Mouse (Mus musculus): ENCODE measurements at regions not wholly inside any gene's neighbourhood (a gene's known extent, or its start where the extent isn't known, plus 50 kb on each side); places are given as distances from the start of the nearest gene placed in this dataset.

GRCm38 (mm10) chr4:93935692-93936091 is 600.4 kb upstream of the Tusc1 start:
- no peak for ATAC-seq
- H3K4me2 ChIP-seq (replicated peaks) = no peak overlapping the region

DNA sequence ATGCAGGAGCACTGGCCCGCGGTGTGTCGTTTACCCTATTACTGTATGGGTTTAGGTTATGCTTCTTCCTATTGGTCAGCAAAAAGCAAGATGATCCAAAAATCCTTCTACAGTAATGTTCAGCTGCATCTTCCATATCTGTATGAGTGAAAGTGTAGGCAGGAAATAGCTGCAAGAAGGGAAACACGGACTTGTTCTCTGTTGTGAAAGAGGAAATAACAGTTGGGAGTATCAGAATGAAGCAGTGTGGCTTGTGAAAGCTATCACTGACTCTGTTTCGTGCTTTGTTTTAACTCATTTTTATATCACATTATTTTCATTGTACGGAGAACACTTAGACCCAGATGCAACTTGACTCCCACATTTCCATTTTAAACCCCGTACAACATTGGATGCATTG is 591.8 kb upstream of the Tusc1 start:
- H3K4me2 ChIP-seq (replicated peaks) = no peak overlapping the region
- H3K27ac ChIP-seq = no peak overlapping the region
- no peak for ATAC-seq
- no peaks in the 10 kb centered on the region for H3K4me1 ChIP-seq (replicated peaks)
- no peak overlapping the region for H3K9ac ChIP-seq (replicated peaks)
- WGBS = 91% methylated on average over 7 of the region's 7 CpGs
- H3K4me3 ChIP-seq (replicated peaks) = no peak overlapping the region
- no peaks in the 10 kb centered on the region for H3K27me3 ChIP-seq
- H3K9me3 ChIP-seq = no peaks in the 10 kb centered on the region
- H3K36me3 ChIP-seq = no peaks in the 10 kb centered on the region

More at GRCm38 (mm10) chr4:93935692-93936091, 600.4 kb upstream of the Tusc1 start:
- Histone ChIP-seq H3K9me3 (no peaks in the 10 kb centered on the region), H3K36me3 (no peaks in the 10 kb centered on the region), H3K4me1 (replicated peaks) (no peaks in the 10 kb centered on the region), H3K27me3 (no peaks in the 10 kb centered on the region), H3K27ac (no peak overlapping the region), H3K4me3 (replicated peaks) (no peak overlapping the region), H3K9ac (replicated peaks) (no peak overlapping the region)

GRCm38 (mm10) chr4:93924402-93924801 is 589.1 kb upstream of the Tusc1 start:
- Histone ChIP-seq H3K4me3 (replicated peaks) (no peak overlapping the region), H3K27ac (no peak overlapping the region), H3K9me3 (no peaks in the 10 kb centered on the region), H3K4me1 (replicated peaks) (no peaks in the 10 kb centered on the region), H3K9ac (replicated peaks) (no peak overlapping the region), H3K27me3 (no peaks in the 10 kb centered on the region), H3K36me3 (no peaks in the 10 kb centered on the region), H3K4me2 (replicated peaks) (no peak overlapping the region)
- ATAC-seq = no peak
- 91% methylated on average over 1 of the region's 1 CpGs for WGBS

GRCm38 (mm10) chr4:93886631-93887030 is 551.3 kb upstream of the Tusc1 start:
- H3K4me3 ChIP-seq (replicated peaks) = no peak overlapping the region
- no peak overlapping the region for H3K9ac ChIP-seq (replicated peaks)
- H3K4me2 ChIP-seq (replicated peaks) = no peak overlapping the region
- H3K27ac ChIP-seq = no peak overlapping the region
- H3K9me3 ChIP-seq = no peaks in the 10 kb centered on the region
- H3K36me3 ChIP-seq = no peaks in the 10 kb centered on the region
- ATAC-seq = no peak
- no peaks in the 10 kb centered on the region for H3K27me3 ChIP-seq
- no peaks in the 10 kb centered on the region for H3K4me1 ChIP-seq (replicated peaks)
- WGBS = 93% methylated on average over 11 of the region's 11 CpGs

DNA sequence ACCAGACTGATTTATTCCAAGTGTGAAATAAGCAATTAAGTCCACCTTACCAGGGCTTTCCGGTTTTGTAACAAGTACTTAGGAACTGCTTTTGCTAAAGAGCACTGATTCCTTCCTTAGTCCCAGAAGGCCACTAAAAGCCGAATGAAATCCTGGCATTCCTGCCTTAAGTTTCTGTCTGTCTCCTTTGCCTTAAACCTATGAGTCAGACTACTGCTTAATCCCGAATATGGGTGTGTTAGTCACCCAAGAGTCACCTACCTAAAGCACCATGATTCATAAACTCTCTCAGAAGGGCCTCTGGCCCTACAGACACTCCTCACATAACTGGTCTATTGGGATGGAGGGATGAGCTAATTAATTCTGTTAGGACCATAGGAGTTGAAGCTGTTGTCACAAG is 546.0 kb upstream of the Tusc1 start:
- ATAC-seq = no peak
- H3K36me3 ChIP-seq = no peaks in the 10 kb centered on the region

GRCm38 (mm10) chr4:93879351-93879872 is 544.1 kb upstream of the Tusc1 start:
- no peak overlapping the region for H3K9ac ChIP-seq (replicated peaks)
- H3K4me3 ChIP-seq (replicated peaks) = no peak overlapping the region
- H3K4me1 ChIP-seq (replicated peaks) = 0 out of 2 replicates have a peak, but pooled peaks cover 3% of the 10 kb centered on the region
- peak overlapping the region; percentile 63 for H3K27ac ChIP-seq
- H3K36me3 ChIP-seq = no peaks in the 10 kb centered on the region
- no peaks in the 10 kb centered on the region for H3K27me3 ChIP-seq
- ATAC-seq = peak; percentile 91
- 64% methylated on average over 8 of the region's 8 CpGs for WGBS
- no peak overlapping the region for H3K4me2 ChIP-seq (replicated peaks)
- no peaks in the 10 kb centered on the region for H3K9me3 ChIP-seq

More for the DNA sequence above, 546.0 kb upstream of the Tusc1 start:
- Histone ChIP-seq H3K27ac (no peak overlapping the region), H3K9me3 (no peaks in the 10 kb centered on the region), H3K4me2 (replicated peaks) (no peak overlapping the region), H3K27me3 (no peaks in the 10 kb centered on the region), H3K4me1 (replicated peaks) (0 out of 2 replicates have a peak, but pooled peaks cover 3% of the 10 kb centered on the region), H3K9ac (replicated peaks) (no peak overlapping the region), H3K4me3 (replicated peaks) (no peak overlapping the region)
- 71% methylated on average over 3 of the region's 3 CpGs for WGBS

- no peak overlapping the region for H3K4me3 ChIP-seq (replicated peaks)
- H3K4me2 ChIP-seq (replicated peaks) = no peak overlapping the region
- WGBS = 38% methylated on average over 3 of the region's 3 CpGs
- H3K9ac ChIP-seq (replicated peaks) = no peak overlapping the region
- H3K27me3 ChIP-seq = no peaks in the 10 kb centered on the region
- H3K27ac ChIP-seq = no peak overlapping the region
- H3K36me3 ChIP-seq = no peaks in the 10 kb centered on the region
- 0 out of 2 replicates have a peak, but pooled peaks cover 5% of the 10 kb centered on the region for H3K4me1 ChIP-seq (replicated peaks)
- ATAC-seq = no peak
- no peaks in the 10 kb centered on the region for H3K9me3 ChIP-seq
Measured at GRCm38 (mm10) chr4:93873271-93873670, 538.0 kb upstream of the Tusc1 start.

DNA sequence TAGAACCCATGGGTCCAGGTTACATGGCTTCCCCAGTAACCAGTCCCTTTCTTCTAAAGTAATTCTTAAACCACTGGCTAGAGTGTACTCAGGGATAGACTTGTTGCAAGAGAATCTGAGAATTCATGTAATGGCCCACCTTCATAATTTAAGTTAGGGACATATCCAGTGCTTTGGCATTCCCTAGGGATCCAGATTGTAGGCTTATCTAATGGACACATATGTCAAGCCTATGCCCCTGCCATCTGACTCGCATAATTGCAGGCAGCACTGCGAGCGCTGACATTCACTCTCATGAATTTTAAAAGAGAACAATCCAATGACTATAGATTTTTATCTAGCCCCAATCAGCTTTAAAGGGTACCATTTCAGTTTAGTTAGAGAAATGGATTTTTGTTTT is 518.1 kb upstream of the Tusc1 start:
- 72% methylated on average over 3 of the region's 3 CpGs for whole genome bisulfite sequencing
- no peak overlapping the region for H3K4me2 ChIP-seq (replicated peaks)

GRCm38 (mm10) chr4:93849178-93849577 is 513.9 kb upstream of the Tusc1 start:
- 83% methylated on average over 3 of the region's 3 CpGs for WGBS
- no peak for ATAC-seq
- no peaks in the 10 kb centered on the region for H3K36me3 ChIP-seq

More for the DNA sequence above, 518.1 kb upstream of the Tusc1 start:
- H3K27me3 ChIP-seq = no peaks in the 10 kb centered on the region
- no peaks in the 10 kb centered on the region for H3K9me3 ChIP-seq
- no peaks in the 10 kb centered on the region for H3K4me1 ChIP-seq (replicated peaks)
- H3K4me3 ChIP-seq (replicated peaks) = no peak overlapping the region
- no peaks in the 10 kb centered on the region for H3K36me3 ChIP-seq
- H3K27ac ChIP-seq = no peak overlapping the region
- no peak overlapping the region for H3K9ac ChIP-seq (replicated peaks)
- ATAC-seq = no peak

GRCm38 (mm10) chr4:93830701-93831100 is 495.4 kb upstream of the Tusc1 start:
- H3K36me3 ChIP-seq = no peaks in the 10 kb centered on the region
- H3K4me3 ChIP-seq (replicated peaks) = no peak overlapping the region
- H3K27me3 ChIP-seq = no peaks in the 10 kb centered on the region
- H3K4me2 ChIP-seq (replicated peaks) = no peak overlapping the region
- no peaks in the 10 kb centered on the region for H3K9me3 ChIP-seq
- H3K27ac ChIP-seq = no peak overlapping the region
- H3K4me1 ChIP-seq (replicated peaks) = no peaks in the 10 kb centered on the region
- ATAC-seq = no peak
- no peak overlapping the region for H3K9ac ChIP-seq (replicated peaks)

More at GRCm38 (mm10) chr4:93849178-93849577, 513.9 kb upstream of the Tusc1 start:
- Histone ChIP-seq H3K9me3 (no peaks in the 10 kb centered on the region), H3K4me3 (replicated peaks) (no peak overlapping the region), H3K4me1 (replicated peaks) (no peaks in the 10 kb centered on the region), H3K4me2 (replicated peaks) (no peak overlapping the region), H3K27me3 (no peaks in the 10 kb centered on the region), H3K9ac (replicated peaks) (no peak overlapping the region), H3K27ac (no peak overlapping the region)

DNA sequence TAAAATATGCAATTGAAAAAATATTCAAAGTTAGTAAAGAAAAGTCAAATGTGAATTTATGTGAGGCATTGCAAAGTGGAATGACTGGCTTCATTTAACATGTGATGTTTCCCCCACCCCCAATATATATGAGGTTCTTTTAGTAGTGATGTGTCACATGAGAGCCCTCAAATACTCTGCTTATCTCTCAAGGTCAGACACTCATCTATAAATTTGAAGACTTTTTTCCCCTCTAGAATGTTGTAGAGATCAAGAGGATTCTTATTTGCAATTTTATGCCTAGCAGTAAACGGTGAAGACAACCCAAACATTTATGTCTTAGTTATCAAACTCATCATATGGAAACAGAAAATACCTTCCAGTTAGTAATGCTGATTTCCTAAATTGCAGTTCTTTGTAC is 457.8 kb upstream of the Tusc1 start:
- Histone ChIP-seq H3K9ac (replicated peaks) (no peak overlapping the region), H3K4me1 (replicated peaks) (no peaks in the 10 kb centered on the region), H3K4me2 (replicated peaks) (no peak overlapping the region), H3K27me3 (no peaks in the 10 kb centered on the region), H3K36me3 (no peaks in the 10 kb centered on the region), H3K27ac (no peak overlapping the region), H3K9me3 (no peaks in the 10 kb centered on the region), H3K4me3 (replicated peaks) (no peak overlapping the region)
- WGBS = 86% methylated on average over 1 of the region's 1 CpGs
- ATAC-seq = no peak

GRCm38 (mm10) chr4:93790157-93790556 is 454.8 kb upstream of the Tusc1 start:
- WGBS = 78% methylated on average over 11 of the region's 11 CpGs
- Histone ChIP-seq H3K9me3 (no peaks in the 10 kb centered on the region), H3K4me2 (replicated peaks) (no peak overlapping the region), H3K36me3 (no peaks in the 10 kb centered on the region), H3K27ac (no peak overlapping the region), H3K9ac (replicated peaks) (no peak overlapping the region), H3K27me3 (no peaks in the 10 kb centered on the region), H3K4me3 (replicated peaks) (no peak overlapping the region), H3K4me1 (replicated peaks) (no peaks in the 10 kb centered on the region)
- ATAC-seq = no peak

- no peak overlapping the region for H3K27ac ChIP-seq
- H3K9me3 ChIP-seq = no peaks in the 10 kb centered on the region
- ATAC-seq = no peak
- no peak overlapping the region for H3K9ac ChIP-seq (replicated peaks)
- H3K4me3 ChIP-seq (replicated peaks) = no peak overlapping the region
- no peaks in the 10 kb centered on the region for H3K36me3 ChIP-seq
- no peaks in the 10 kb centered on the region for H3K27me3 ChIP-seq
- 90% methylated on average over 2 of the region's 2 CpGs for WGBS
- H3K4me1 ChIP-seq (replicated peaks) = no peaks in the 10 kb centered on the region
- no peak overlapping the region for H3K4me2 ChIP-seq (replicated peaks)
Measured at GRCm38 (mm10) chr4:93754497-93754896, 419.2 kb upstream of the Tusc1 start.

All from midbrain, embryonic 13.5 days (tissue).